In genomic region chr9:67205175-67205574, GRCm38 (mm10) we compare ENCODE assay signal across 33 mouse cellular contexts.
DNase-seq lines count a peak whose midpoint lies in the region; ATAC-seq and TF ChIP-seq lines count a peak whose summit lies in the region.
"Had no signal": no experiment of that assay in that cellular context is flagged by ENCODE, and none has a peak within 500 bp of the region (broad histone marks: within the 10 kb centered on the region; RNA-seq: fewer than 3 reads in every experiment).

No protein-coding gene starts in this region.

- no peak overlapping the region for H3K4me2 ChIP-seq in lung, embryonic 16.5 days (ENCODE audit: low read depth, low read length)
- H3K4me2 ChIP-seq: embryonic facial prominence, embryonic 13.5 days; forebrain, embryonic 13.5 days; heart, embryonic 11.5 days; hindbrain, embryonic 13.5 days; kidney, embryonic 15.5 days; limb, embryonic 12.5 days; lung, embryonic 15.5 days; midbrain, embryonic 15.5 days; neural tube, embryonic 15.5 days had no signal

- no peak for TF ChIP-seq POLR2A in embryonic fibroblast, embryonic 13.5 days (IDR thresholded peaks at IDR 0.05; ENCODE audit: low read depth, low read length)

- no peaks in the 10 kb centered on the region for H3K9me3 ChIP-seq in lung, embryonic 16.5 days (ENCODE audit: control insufficient read depth, low read length)
- H3K9me3 ChIP-seq in ES-E14 (ENCODE audit: control insufficient read depth, insufficient read depth, low read depth, low read length) = no peaks in the 10 kb centered on the region
- no peaks in the 10 kb centered on the region for H3K9me3 ChIP-seq in forebrain, embryonic 10.5 days
- H3K9me3 ChIP-seq: embryonic facial prominence, embryonic 13.5 days; forebrain, embryonic 13.5 days; hindbrain, embryonic 13.5 days; kidney, embryonic 15.5 days; limb, embryonic 12.5 days; lung, embryonic 15.5 days; midbrain, embryonic 10.5 days; midbrain, embryonic 15.5 days; neural tube, embryonic 15.5 days had no signal

- in situ Hi-C loops in ES-E14 (cut with MboI; ENCODE audit: low sequenced_read_pairs in 2 of 2, unreplicated experiment in 2 of 2) = no loop called here

- no peak for TF ChIP-seq CTCF in embryonic fibroblast, embryonic 13.5 days (IDR thresholded peaks at IDR 0.05; ENCODE audit: borderline replicate concordance, insufficient read depth, low read length)

- H3K4me3 ChIP-seq in lung, embryonic 16.5 days (ENCODE audit: low read length) = no peak overlapping the region
- H3K4me3 ChIP-seq in ES-E14 (ENCODE audit: insufficient read depth in 1 of 2, low read depth in 1 of 2, low read length in 2 of 2, poor library complexity in 1 of 2, severe bottlenecking in 1 of 2) = no peak overlapping the region; a peak in 1 of 4 replicates
- no peak overlapping the region for H3K4me3 ChIP-seq in embryonic fibroblast, embryonic 13.5 days (ENCODE audit: insufficient read depth, low read length)
- no peak overlapping the region for H3K4me3 ChIP-seq in forebrain, embryonic 10.5 days
- H3K4me3 ChIP-seq: embryonic facial prominence, embryonic 13.5 days; erythroblast, embryonic 14.5 days; forebrain, embryonic 13.5 days; hindbrain, embryonic 13.5 days; kidney, embryonic 15.5 days; layer of hippocampus, adult 2 months; left cerebral cortex, adult 2 months; limb, embryonic 12.5 days; lung, embryonic 15.5 days; midbrain, embryonic 10.5 days; midbrain, embryonic 15.5 days; neural tube, embryonic 15.5 days had no signal

- H3K36me3 ChIP-seq in lung, embryonic 16.5 days (ENCODE audit: control insufficient read depth, insufficient read depth, low read length) = no peaks in the 10 kb centered on the region
- no peaks in the 10 kb centered on the region for H3K36me3 ChIP-seq in ES-E14 (ENCODE audit: control insufficient read depth, insufficient read depth, low read length, poor library complexity, severe bottlenecking)
- H3K36me3 ChIP-seq in forebrain, embryonic 10.5 days (replicated peaks) = no peaks in the 10 kb centered on the region
- H3K36me3 ChIP-seq: embryonic facial prominence, embryonic 13.5 days; hindbrain, embryonic 13.5 days; kidney, embryonic 15.5 days; limb, embryonic 12.5 days; lung, embryonic 15.5 days; midbrain, embryonic 10.5 days; midbrain, embryonic 15.5 days; neural tube, embryonic 15.5 days had no signal

- DNase-seq in lung, postnatal 25 days (ENCODE audit: low spot score) = no peak
- DNase-seq in 3T3-L1 (ENCODE audit: low read depth, low spot score) (peak; percentile 54), ES-E14 (ENCODE audit: low read depth, low spot score) (no peak)
- DNase-seq in cerebellum, postnatal 10 days = no peak
- DNase-seq in forebrain, embryonic 10.5 days (ENCODE audit: extremely low spot score, low spot score) = no peak
- DNase-seq: adrenal gland, postnatal 14 days; cerebellum, adult 11 months; cerebellum, adult 9-10 months; embryo, embryonic 11 days; gastrocnemius, postnatal 10 days; heart, postnatal 36 days; kidney, adult 11 months; kidney, postnatal 36 days; right cerebral cortex, postnatal 25 days; spleen, adult 18-20 months; thymus, adult 18-20 months; thymus, postnatal 25 days had no signal

- peaks cover 8% of the 10 kb centered on the region for H3K4me1 ChIP-seq in lung, embryonic 16.5 days (replicated peaks; ENCODE audit: control insufficient read depth, insufficient read depth, low read length)
- peaks cover 18 to 32% of the 10 kb centered on the region in 2 experiments for H3K4me1 ChIP-seq in ES-E14 (ENCODE audit: control insufficient read depth in 2 of 2, insufficient read depth in 2 of 2, low read length in 2 of 2, poor library complexity in 1 of 2)
- peaks cover 11% of the 10 kb centered on the region for H3K4me1 ChIP-seq in embryonic fibroblast, embryonic 13.5 days (ENCODE audit: control insufficient read depth, insufficient read depth, low read length)
- H3K4me1 ChIP-seq in forebrain, embryonic 10.5 days = peaks cover 30% of the 10 kb centered on the region
- H3K4me1 ChIP-seq: forebrain, embryonic 13.5 days; hindbrain, embryonic 13.5 days; midbrain, embryonic 15.5 days; neural tube, embryonic 15.5 days had no signal

- peak; percentile 49; the same call in 1 of the 2 replicates for ATAC-seq in lung, embryonic 16.5 days (ENCODE audit: low read depth)
- ATAC-seq: forebrain, embryonic 13.5 days; midbrain, embryonic 15.5 days had no signal

- H3K27ac ChIP-seq in lung, embryonic 16.5 days (ENCODE audit: low read length) = no peak overlapping the region
- H3K27ac ChIP-seq in ES-E14 (ENCODE audit: insufficient read depth, low read depth, low read length, poor library complexity, severe bottlenecking) = peak overlapping the region; percentile 70; the same call in 1 of the 2 replicates
- peak overlapping the region; percentile 63 for H3K27ac ChIP-seq in embryonic fibroblast, embryonic 13.5 days (ENCODE audit: insufficient read depth, low read length)
- no peak overlapping the region for H3K27ac ChIP-seq in forebrain, embryonic 10.5 days
- H3K27ac ChIP-seq: embryonic facial prominence, embryonic 13.5 days; forebrain, embryonic 13.5 days; hindbrain, embryonic 13.5 days; kidney, embryonic 15.5 days; layer of hippocampus, adult 2 months; left cerebral cortex, adult 2 months; limb, embryonic 12.5 days; lung, embryonic 15.5 days; midbrain, embryonic 10.5 days; midbrain, embryonic 15.5 days; neural tube, embryonic 15.5 days had no signal

- no peaks in the 10 kb centered on the region for H3K27me3 ChIP-seq in lung, embryonic 16.5 days (ENCODE audit: control insufficient read depth, insufficient read depth, low read depth, low read length)
- no peaks in the 10 kb centered on the region for H3K27me3 ChIP-seq in forebrain, embryonic 10.5 days (ENCODE audit: poor library complexity, severe bottlenecking)
- H3K27me3 ChIP-seq: CH12.LX; embryonic facial prominence, embryonic 13.5 days; forebrain, embryonic 13.5 days; hindbrain, embryonic 13.5 days; kidney, embryonic 15.5 days; limb, embryonic 12.5 days; lung, embryonic 15.5 days; midbrain, embryonic 15.5 days; neural tube, embryonic 15.5 days had no signal

- H3K9ac ChIP-seq in lung, embryonic 16.5 days (ENCODE audit: low read length) = no peak overlapping the region
- 0 out of 2 replicates have a peak overlapping the region, but pooled peaks have one; percentile 43 for H3K9ac ChIP-seq in ES-E14 (ENCODE audit: insufficient read depth, low read depth, low read length, poor library complexity, severe bottlenecking)
- H3K9ac ChIP-seq: embryonic facial prominence, embryonic 13.5 days; forebrain, embryonic 13.5 days; hindbrain, embryonic 13.5 days; kidney, embryonic 15.5 days; limb, embryonic 12.5 days; lung, embryonic 15.5 days; midbrain, embryonic 15.5 days; neural tube, embryonic 15.5 days had no signal

- 38% methylated on average over 4 of the region's 4 CpGs for WGBS in lung, embryonic 16.5 days
- whole genome bisulfite sequencing in forebrain, embryonic 10.5 days = 83% methylated on average over 4 of the region's 4 CpGs

TF ChIP-seq in ES-E14, 5 proteins besides CTCF, POLR2A, EP300 and RAD21:
- TF ChIP-seq CHD2 (IDR thresholded peaks at IDR 0.05; ENCODE audit: low read depth, low read length) (no peak), MAFK (IDR thresholded peaks at IDR 0.05; ENCODE audit: insufficient read depth, low read depth, low read length) (no peak), HCFC1 (IDR thresholded peaks at IDR 0.05; ENCODE audit: borderline replicate concordance, insufficient read depth, low read length) (no peak), ZC3H11A (IDR thresholded peaks at IDR 0.05; ENCODE audit: borderline replicate concordance, low read depth, low read length) (no peak), ZNF384 (IDR thresholded peaks at IDR 0.05; ENCODE audit: low read depth, low read length) (no peak)
TF ChIP-seq in ES-E14: peak in this region for 0.

Comparison
In these comparisons a context has a peak if more than half of its experiments do, and no peak if none do; other contexts are left out.
1. H3K27ac ChIP-seq: peak in ES-E14 (single experiment) and embryonic fibroblast, embryonic 13.5 days (single experiment); none in lung, embryonic 16.5 days (single experiment) and forebrain, embryonic 10.5 days (single experiment).